Mouse (Mus musculus) heart, postnatal 0 days (tissue): ENCODE data around the gene Mob1b.

Source experiments
- CTCF ChIP-seq: IDR thresholded peaks from 2 replicates; pipeline ENCODE4 v1.5.1; 2016; ENCODE audit warnings: antibody characterized with exemption, control low read depth, low read depth
- EP300 ChIP-seq: IDR thresholded peaks from 2 replicates; pipeline ENCODE4 v1.6.1; 2016; ENCODE audit warnings: antibody characterized with exemption, low read depth

DNA sequence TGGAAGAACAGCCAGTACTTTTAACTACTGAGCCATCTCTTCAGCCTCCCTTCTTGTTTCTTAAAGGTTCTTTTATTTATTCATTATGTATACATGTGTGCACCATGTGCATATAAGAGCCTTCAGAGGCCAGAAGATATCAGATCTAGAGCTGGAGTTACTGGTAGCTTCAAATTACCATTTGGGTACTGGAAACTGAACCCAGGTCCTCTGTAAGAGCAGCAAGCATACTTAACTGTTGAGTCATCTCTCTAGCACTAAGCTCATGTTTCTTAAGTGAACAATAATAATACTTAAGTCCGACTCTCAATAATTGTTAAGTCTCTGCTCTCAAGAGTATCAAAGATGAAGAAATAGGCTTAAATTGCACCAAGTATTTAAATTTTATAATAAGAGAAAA lies 27.1 kb downstream of the Mob1b start:
- TF ChIP-seq EP300: no peak
- TF ChIP-seq CTCF: no peak
